Mouse (Mus musculus): ENCODE data around the gene Efcab1.

The Efcab1 gene

GRCm38 (mm10) chr16:15014724-15015123, 108.3 kb downstream of the Efcab1 start:
- DNase-seq (ENCODE audit: low spot score in 2 of 2), result no peak
